Mouse (Mus musculus) brain, embryonic 14.5 days (tissue): ENCODE results near the gene Yipf2.

Experiments used
- CTCF ChIP-seq: fragments of 200-500 bp; IDR thresholded peaks from 2 replicates; pipeline ENCODE4 v1.5.1; 2012; ENCODE audit warnings: inconsistent platforms, mild to moderate bottlenecking, moderate library complexity, borderline replicate concordance; ENCODE audit not compliant: insufficient read depth, insufficient read length; ENCODE audit errors: extremely low read depth
- POLR2A ChIP-seq: fragments of 200-500 bp; IDR thresholded peaks from 2 replicates; pipeline ENCODE4 v1.6.1; 2012; ENCODE audit warnings: mild to moderate bottlenecking, inconsistent platforms, borderline replicate concordance; ENCODE audit not compliant: poor library complexity, insufficient read depth, insufficient read length, severe bottlenecking; ENCODE audit errors: extremely low read depth

DNA sequence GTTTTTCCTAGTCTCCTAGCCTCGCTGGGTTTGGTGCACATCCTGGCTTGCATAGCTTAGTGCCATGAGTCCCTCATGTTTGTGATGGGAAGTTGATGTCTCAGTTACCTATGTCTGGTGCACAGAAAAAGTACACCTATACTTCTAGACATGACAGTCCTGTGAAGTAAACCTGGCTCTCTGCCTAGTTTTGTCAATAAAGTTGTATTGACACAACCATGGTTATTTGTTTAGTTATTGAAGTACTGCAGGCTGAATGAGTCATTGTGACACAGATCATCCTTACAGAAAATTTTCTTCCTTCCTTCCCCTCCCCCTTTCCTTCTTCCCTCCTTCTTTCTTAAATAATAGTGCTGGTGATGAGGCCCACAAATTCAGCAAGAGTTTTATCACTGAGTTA, 28.2 kb downstream of the Yipf2 start:
- TF ChIP-seq POLR2A (no peak), CTCF (no peak)
